Mouse (Mus musculus): Measurements from ENCODE around the gene Ctps.

DNA sequence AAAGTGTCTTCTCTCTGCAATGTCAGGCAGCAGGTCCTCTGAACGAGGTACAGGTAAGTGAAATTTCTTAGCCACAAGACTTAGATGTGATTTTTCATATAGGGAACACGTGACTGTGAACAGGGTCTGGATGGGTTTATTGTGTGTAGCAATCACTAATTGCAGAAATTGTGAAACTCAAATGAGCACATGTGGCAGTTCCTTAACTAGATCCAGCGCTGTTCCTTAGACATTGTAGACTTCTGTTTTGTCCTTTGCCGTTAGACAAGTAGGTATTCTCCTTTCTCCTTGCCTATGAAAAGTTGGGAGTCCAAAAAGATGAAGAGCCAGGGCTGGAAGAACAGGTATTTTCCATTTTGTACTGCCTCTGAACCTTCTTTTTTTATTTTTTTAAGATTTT lies 58.9 kb downstream of the Ctps start:
- TF ChIP-seq CTCF (IDR thresholded peaks at IDR 0.05; ENCODE audit: low read depth, low read length) (no peak), POLR2A (IDR thresholded peaks at IDR 0.05; ENCODE audit: borderline replicate concordance, low read depth, low read length) (no peak)

Data from bone marrow macrophage, adult 2 months (primary cell).